Mouse (Mus musculus): Measurements from ENCODE around the gene Urb1. TPM values are rescaled to one million over a fixed set of nuclear protein-coding genes. Genes with fewer than 3 reads are reported as not detected.

Urb1 gene
- polyA plus RNA-seq, 1 experiment from 2014 or later = 7.8 TPM

DNA sequence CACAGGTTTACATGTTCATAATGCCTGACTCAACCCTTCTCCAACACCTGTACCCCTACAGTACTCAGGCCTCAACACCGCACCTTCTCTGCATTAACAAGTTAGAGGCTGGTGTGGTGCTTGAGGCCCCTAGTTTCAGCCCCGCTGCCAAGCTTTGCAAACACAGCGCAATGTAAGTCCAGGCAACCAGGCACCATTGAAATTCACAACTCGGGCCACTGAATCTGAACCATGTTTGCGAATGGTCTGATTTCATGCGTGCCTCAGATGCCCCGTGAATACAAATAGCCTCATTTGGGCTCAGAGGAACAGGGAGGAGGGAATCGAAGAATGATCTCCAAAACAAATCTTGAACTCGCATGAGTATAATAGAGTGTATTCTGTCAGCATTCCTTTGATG lies 32.0 kb upstream of the Urb1 start:
- H3K36me3 ChIP-seq (ENCODE audit: control insufficient read depth, insufficient read depth, low read length) = no peaks in the 10 kb centered on the region
- H3K4me2 ChIP-seq (ENCODE audit: low read depth, low read length) = no peak overlapping the region
- no peaks in the 10 kb centered on the region for H3K4me1 ChIP-seq (ENCODE audit: control insufficient read depth, insufficient read depth, low read length)
- no peak overlapping the region for H3K27ac ChIP-seq (ENCODE audit: low read length)
- no peak overlapping the region for H3K9ac ChIP-seq (ENCODE audit: low read length)
- no peak for ATAC-seq (ENCODE audit: insufficient read depth, low FRiP score)
- no peaks in the 10 kb centered on the region for H3K27me3 ChIP-seq (ENCODE audit: control insufficient read depth, insufficient read depth, low read length)
- H3K4me3 ChIP-seq (replicated peaks; ENCODE audit: low read length) = no peak overlapping the region
- WGBS = 45% methylated on average over 9 of the region's 9 CpGs
- no peaks in the 10 kb centered on the region for H3K9me3 ChIP-seq (replicated peaks; ENCODE audit: control insufficient read depth, low read length)

DNA sequence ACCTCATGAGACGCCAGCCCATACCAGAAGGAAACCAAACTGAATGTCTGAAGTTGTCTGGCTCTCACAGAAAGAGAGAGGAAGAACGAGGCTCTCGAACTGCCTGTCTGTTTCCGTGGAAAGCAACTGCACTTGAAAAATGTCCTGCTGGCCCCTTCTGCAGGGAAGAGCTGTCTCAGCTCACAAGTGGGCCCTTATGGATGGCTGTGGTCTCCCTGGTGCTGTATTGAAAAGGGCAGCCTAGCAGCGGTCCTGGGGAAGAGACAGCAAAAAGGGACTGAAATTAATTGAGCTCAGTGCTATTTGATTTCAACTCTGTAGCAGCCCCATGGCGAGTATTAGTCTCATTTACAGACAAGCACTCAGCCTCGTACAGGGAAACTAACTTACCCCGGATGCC lies 27.2 kb upstream of the Urb1 start:
- Histone ChIP-seq H3K27me3 (ENCODE audit: control insufficient read depth, insufficient read depth, low read length) (no peaks in the 10 kb centered on the region), H3K9me3 (replicated peaks; ENCODE audit: control insufficient read depth, low read length) (no peaks in the 10 kb centered on the region), H3K4me2 (ENCODE audit: low read depth, low read length) (no peak overlapping the region), H3K9ac (ENCODE audit: low read length) (no peak overlapping the region), H3K36me3 (ENCODE audit: control insufficient read depth, insufficient read depth, low read length) (no peaks in the 10 kb centered on the region), H3K4me1 (ENCODE audit: control insufficient read depth, insufficient read depth, low read length) (peaks cover 7% of the 10 kb centered on the region; the same call in 1 of the 2 replicates), H3K4me3 (replicated peaks; ENCODE audit: low read length) (no peak overlapping the region), H3K27ac (ENCODE audit: low read length) (no peak overlapping the region)
- ATAC-seq (ENCODE audit: insufficient read depth, low FRiP score) = no peak
- 63% methylated on average over 8 of the region's 8 CpGs for WGBS

DNA sequence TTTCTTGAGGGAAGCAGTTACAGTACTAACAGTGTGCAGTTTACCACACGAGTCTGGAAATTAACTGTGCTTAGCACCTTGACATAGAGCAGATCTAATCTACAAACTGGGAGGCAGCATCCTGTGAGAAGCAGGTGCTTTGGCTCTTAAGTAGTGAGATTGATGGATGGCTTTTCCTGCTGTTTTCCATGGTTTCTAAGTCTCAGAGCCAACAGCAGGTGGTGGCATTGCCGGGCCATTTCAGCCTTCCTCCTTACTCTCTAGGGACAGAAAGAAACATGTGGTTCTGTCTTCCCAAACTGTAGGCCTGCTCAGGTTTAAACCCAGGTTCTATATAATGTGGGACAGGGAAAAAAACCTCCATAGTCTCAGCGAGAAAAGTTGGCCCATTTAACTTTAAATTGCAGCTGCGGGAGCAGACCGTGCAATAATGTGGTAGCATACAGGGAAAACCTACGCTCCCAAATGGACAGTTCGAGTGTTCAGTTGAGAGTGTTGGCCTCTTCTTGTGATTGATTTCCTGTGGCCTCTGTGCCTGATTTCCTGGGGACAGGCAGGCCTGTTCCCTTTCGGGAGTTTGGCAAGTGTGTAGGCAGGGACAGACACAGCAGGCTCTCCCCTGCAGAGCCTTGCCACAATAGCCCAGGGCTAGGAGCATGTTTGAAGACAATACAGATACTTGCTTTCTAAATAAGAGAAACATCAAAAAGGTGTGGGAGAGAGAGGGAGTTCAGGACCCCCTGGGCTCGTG lies 23.0 kb upstream of the Urb1 start:
- ATAC-seq (ENCODE audit: insufficient read depth, low FRiP score) = no peak
- no peak overlapping the region for H3K4me3 ChIP-seq (replicated peaks; ENCODE audit: low read length)
- WGBS = 34% methylated on average over 9 of the region's 9 CpGs
- no peak overlapping the region for H3K4me2 ChIP-seq (ENCODE audit: low read depth, low read length)
- H3K9me3 ChIP-seq (replicated peaks; ENCODE audit: control insufficient read depth, low read length) = no peaks in the 10 kb centered on the region
- no peaks in the 10 kb centered on the region for H3K36me3 ChIP-seq (ENCODE audit: control insufficient read depth, insufficient read depth, low read length)
- peaks cover 3% of the 10 kb centered on the region; the same call in 1 of the 2 replicates for H3K27me3 ChIP-seq (ENCODE audit: control insufficient read depth, insufficient read depth, low read length)
- no peak overlapping the region for H3K27ac ChIP-seq (ENCODE audit: low read length)
- H3K9ac ChIP-seq (ENCODE audit: low read length) = no peak overlapping the region; the same call in 1 of the 2 replicates
- peaks cover 12% of the 10 kb centered on the region; the same call in 1 of the 2 replicates for H3K4me1 ChIP-seq (ENCODE audit: control insufficient read depth, insufficient read depth, low read length)

DNA sequence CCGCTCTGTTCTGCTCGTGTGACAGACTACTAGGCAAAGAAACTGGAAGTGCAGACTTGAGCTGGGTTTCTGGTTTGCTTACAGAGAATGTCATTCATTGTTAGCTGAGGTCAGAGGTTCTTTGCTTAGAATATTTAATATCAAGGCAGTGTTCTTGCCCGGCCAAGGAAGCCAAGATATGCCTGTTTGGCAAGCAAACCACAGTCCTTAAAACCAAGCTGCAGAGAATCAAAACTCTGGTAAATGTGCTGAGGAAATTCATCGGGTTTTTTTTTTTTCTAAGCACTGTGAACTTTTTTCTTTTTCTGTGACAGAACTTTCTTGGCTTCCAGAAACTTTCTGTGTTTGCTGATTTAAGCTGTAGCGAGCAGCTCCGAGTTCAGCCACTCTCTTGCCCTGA lies 22.3 kb upstream of the Urb1 start:
- no peaks in the 10 kb centered on the region for H3K9me3 ChIP-seq (replicated peaks; ENCODE audit: control insufficient read depth, low read length)

DNA sequence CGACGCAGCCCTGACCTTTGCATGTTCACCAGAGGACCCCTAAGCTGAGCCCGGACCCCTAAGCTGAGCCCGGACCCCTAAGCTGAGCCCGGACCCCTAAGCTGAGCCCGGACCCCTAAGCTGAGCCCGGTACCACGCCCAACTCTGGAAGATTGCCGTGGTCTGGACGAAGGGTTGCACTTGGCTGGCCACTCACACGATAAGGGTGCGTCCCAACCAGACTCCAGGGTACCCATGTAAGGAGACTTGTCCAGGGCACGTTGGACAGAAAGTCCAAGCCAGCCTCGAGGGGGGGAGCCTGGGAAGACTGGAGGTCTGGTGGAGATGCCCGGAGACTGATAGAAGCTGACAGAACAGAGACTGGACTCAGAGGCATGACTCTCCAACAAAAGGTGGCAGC lies 21.5 kb upstream of the Urb1 start:
- peak overlapping the region; percentile 91 for H3K4me2 ChIP-seq (ENCODE audit: low read depth, low read length)
- H3K36me3 ChIP-seq (ENCODE audit: control insufficient read depth, insufficient read depth, low read length) = no peaks in the 10 kb centered on the region
- H3K4me3 ChIP-seq (replicated peaks; ENCODE audit: low read length) = peak overlapping the region; percentile 59
- H3K9me3 ChIP-seq (replicated peaks; ENCODE audit: control insufficient read depth, low read length) = no peaks in the 10 kb centered on the region
- ATAC-seq (ENCODE audit: insufficient read depth, low FRiP score) = no peak
- 21% methylated on average over 15 of the region's 15 CpGs for WGBS
- peaks cover 12% of the 10 kb centered on the region; the same call in 1 of the 2 replicates for H3K4me1 ChIP-seq (ENCODE audit: control insufficient read depth, insufficient read depth, low read length)
- peak overlapping the region; percentile 72 for H3K9ac ChIP-seq (ENCODE audit: low read length)
- peaks cover 3% of the 10 kb centered on the region; the same call in 1 of the 2 replicates for H3K27me3 ChIP-seq (ENCODE audit: control insufficient read depth, insufficient read depth, low read length)
- H3K27ac ChIP-seq (ENCODE audit: low read length) = no peak overlapping the region

More for the DNA sequence above, 22.3 kb upstream of the Urb1 start:
- 24% methylated on average over 6 of the region's 6 CpGs for WGBS
- Histone ChIP-seq H3K27me3 (ENCODE audit: control insufficient read depth, insufficient read depth, low read length) (peaks cover 3% of the 10 kb centered on the region; the same call in 1 of the 2 replicates), H3K36me3 (ENCODE audit: control insufficient read depth, insufficient read depth, low read length) (no peaks in the 10 kb centered on the region), H3K4me3 (replicated peaks; ENCODE audit: low read length) (no peak overlapping the region), H3K4me1 (ENCODE audit: control insufficient read depth, insufficient read depth, low read length) (peaks cover 12% of the 10 kb centered on the region; the same call in 1 of the 2 replicates), H3K9ac (ENCODE audit: low read length) (no peak overlapping the region), H3K27ac (ENCODE audit: low read length) (no peak overlapping the region), H3K4me2 (ENCODE audit: low read depth, low read length) (no peak overlapping the region)
- ATAC-seq (ENCODE audit: insufficient read depth, low FRiP score) = no peak

DNA sequence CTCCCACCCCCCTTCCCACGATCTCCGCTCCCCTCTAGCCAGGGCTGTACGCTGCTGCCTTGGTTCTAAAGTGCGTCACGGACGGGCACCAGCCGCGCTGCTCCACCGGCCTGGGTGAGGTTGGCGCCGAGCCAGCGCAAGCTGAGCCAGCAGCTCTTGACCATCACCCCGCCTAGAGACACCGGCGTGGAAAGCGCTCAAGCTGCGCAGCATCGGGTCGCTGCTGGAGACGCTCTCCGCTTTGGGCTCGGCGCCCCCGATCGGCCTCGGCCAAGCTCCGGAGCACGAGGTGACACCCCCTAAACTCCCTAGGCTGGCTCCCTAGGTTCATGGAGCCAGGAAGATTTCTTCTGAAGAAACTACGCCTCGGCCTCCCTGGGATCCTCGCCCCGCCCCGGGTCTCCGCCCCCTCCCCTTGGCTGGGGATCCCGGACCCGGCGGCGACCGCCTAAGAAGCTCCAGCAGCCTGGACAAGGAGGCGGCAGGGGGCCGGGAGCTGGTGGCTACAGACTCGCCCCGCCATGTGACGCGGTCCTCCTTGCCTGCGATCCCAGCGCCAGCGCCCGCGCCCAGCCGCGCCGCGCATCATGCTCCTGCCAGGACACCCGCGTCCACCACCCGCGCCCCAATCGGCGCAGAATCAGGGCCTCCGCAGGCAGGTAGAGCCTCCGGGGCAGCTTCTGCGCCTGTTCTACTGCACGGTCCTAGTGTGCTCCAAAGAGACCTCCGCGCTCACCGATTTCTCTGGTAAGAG lies 20.6 kb upstream of the Urb1 start:
- Histone ChIP-seq H3K9ac (ENCODE audit: low read length) (peak overlapping the region; percentile 72), H3K4me1 (ENCODE audit: control insufficient read depth, insufficient read depth, low read length) (peaks cover 12% of the 10 kb centered on the region; the same call in 1 of the 2 replicates), H3K9me3 (replicated peaks; ENCODE audit: control insufficient read depth, low read length) (no peaks in the 10 kb centered on the region), H3K36me3 (ENCODE audit: control insufficient read depth, insufficient read depth, low read length) (no peaks in the 10 kb centered on the region), H3K4me3 (replicated peaks; ENCODE audit: low read length) (peak overlapping the region; percentile 59), H3K27ac (ENCODE audit: low read length) (peak overlapping the region; percentile 53; the same call in 1 of the 2 replicates), H3K4me2 (ENCODE audit: low read depth, low read length) (peak overlapping the region; percentile 91), H3K27me3 (ENCODE audit: control insufficient read depth, insufficient read depth, low read length) (peaks cover 3% of the 10 kb centered on the region; the same call in 1 of the 2 replicates)
- ATAC-seq (ENCODE audit: insufficient read depth, low FRiP score) = peak; percentile 79
- under 1% methylated on average over 67 of the region's 67 CpGs for WGBS

DNA sequence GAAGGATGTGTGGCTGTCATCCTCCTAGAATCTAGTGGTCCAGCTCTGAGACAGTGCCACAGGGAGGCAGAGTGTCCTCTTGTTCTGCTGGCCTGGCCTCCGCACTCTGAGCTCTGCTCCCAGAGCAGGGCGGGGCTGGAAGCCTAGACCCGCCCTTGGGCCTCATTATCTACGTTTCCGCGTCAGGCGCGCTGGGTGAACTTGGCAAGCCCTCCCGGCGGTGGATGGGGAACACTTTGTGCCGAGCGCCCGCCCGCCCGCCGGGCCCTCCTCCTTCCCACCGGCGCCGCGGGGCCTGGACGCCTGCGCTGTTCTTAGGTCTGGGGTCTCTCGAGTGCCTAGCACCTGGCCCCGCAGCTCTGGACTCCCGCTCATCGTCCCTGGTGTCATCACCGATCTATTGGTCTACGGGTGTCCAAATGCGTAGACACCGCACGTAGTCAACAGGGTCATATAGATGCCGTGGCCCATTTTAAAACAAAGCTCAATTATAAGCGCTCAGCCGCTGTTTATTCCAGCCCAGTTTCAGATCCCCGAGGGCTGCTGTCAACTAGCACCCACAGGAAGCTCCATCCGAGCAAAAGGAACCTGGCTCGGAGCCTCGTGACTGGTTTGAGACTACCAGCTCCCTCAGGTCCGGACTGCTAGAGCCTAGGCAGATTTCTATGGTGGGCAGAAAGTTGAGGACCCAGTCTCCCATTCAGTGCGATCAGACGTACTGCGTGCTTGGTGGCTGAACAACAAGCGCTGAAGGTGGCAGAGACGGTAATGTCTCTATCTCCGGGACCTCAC lies 19.9 kb upstream of the Urb1 start:
- H3K4me2 ChIP-seq (ENCODE audit: low read depth, low read length) = peak overlapping the region; percentile 91
- no peaks in the 10 kb centered on the region for H3K36me3 ChIP-seq (ENCODE audit: control insufficient read depth, insufficient read depth, low read length)
- H3K9ac ChIP-seq (ENCODE audit: low read length) = peak overlapping the region; percentile 72
- H3K4me1 ChIP-seq (ENCODE audit: control insufficient read depth, insufficient read depth, low read length) = peaks cover 12% of the 10 kb centered on the region; the same call in 1 of the 2 replicates
- WGBS = under 1% methylated on average over 45 of the region's 45 CpGs
- peak overlapping the region; percentile 59 for H3K4me3 ChIP-seq (replicated peaks; ENCODE audit: low read length)
- peak; percentile 85 for ATAC-seq (ENCODE audit: insufficient read depth, low FRiP score)
- H3K9me3 ChIP-seq (replicated peaks; ENCODE audit: control insufficient read depth, low read length) = no peaks in the 10 kb centered on the region
- H3K27me3 ChIP-seq (ENCODE audit: control insufficient read depth, insufficient read depth, low read length) = peaks cover 3% of the 10 kb centered on the region; the same call in 1 of the 2 replicates
- H3K27ac ChIP-seq (ENCODE audit: low read length) = peak overlapping the region; percentile 53; the same call in 1 of the 2 replicates

DNA sequence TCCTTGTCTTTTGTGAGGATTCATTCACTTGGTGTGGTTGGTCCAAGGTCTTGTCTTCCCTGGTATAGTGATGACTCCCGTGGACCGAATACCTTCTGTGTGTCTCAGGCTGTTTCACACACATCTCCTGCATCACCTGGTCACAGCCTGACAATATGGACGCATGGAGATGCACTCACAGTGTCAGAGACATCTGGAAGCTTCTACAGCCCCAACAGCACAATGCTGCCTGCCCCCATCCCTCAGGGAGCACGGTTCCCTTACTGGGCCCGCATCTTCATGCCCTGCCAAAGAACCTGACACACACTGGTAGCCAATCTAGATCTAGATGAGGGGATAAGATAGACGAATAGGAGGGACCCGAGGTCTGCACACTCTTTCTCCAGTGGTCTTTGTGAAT lies 18.9 kb upstream of the Urb1 start:
- ATAC-seq (ENCODE audit: insufficient read depth, low FRiP score) = no peak
- no peak overlapping the region for H3K9ac ChIP-seq (ENCODE audit: low read length)
- H3K4me2 ChIP-seq (ENCODE audit: low read depth, low read length) = no peak overlapping the region
- H3K9me3 ChIP-seq (replicated peaks; ENCODE audit: control insufficient read depth, low read length) = no peaks in the 10 kb centered on the region
- peaks cover 3% of the 10 kb centered on the region; the same call in 1 of the 2 replicates for H3K27me3 ChIP-seq (ENCODE audit: control insufficient read depth, insufficient read depth, low read length)
- H3K27ac ChIP-seq (ENCODE audit: low read length) = no peak overlapping the region
- no peaks in the 10 kb centered on the region for H3K36me3 ChIP-seq (ENCODE audit: control insufficient read depth, insufficient read depth, low read length)
- H3K4me1 ChIP-seq (ENCODE audit: control insufficient read depth, insufficient read depth, low read length) = peaks cover 12% of the 10 kb centered on the region; the same call in 1 of the 2 replicates
- WGBS = 77% methylated on average over 7 of the region's 7 CpGs
- no peak overlapping the region for H3K4me3 ChIP-seq (replicated peaks; ENCODE audit: low read length)
